Mouse (Mus musculus): ENCODE data around the gene St14. TPM values are rescaled to one million over a fixed set of nuclear protein-coding genes. Genes with fewer than 3 reads are reported as not detected.
A peak's percentile ranks its signal among the peaks of the same experiment; 100 is the strongest.
"Not testable (repeated sequence)": the region's sequence is repeated elsewhere in the genome, so short reads cannot be mapped to it uniquely, and the experiment has no call there.

The St14 gene
- 0.56 and 0.76 TPM in 2 replicates for polyA plus RNA-seq (2012; rRNA removed)

DNA sequence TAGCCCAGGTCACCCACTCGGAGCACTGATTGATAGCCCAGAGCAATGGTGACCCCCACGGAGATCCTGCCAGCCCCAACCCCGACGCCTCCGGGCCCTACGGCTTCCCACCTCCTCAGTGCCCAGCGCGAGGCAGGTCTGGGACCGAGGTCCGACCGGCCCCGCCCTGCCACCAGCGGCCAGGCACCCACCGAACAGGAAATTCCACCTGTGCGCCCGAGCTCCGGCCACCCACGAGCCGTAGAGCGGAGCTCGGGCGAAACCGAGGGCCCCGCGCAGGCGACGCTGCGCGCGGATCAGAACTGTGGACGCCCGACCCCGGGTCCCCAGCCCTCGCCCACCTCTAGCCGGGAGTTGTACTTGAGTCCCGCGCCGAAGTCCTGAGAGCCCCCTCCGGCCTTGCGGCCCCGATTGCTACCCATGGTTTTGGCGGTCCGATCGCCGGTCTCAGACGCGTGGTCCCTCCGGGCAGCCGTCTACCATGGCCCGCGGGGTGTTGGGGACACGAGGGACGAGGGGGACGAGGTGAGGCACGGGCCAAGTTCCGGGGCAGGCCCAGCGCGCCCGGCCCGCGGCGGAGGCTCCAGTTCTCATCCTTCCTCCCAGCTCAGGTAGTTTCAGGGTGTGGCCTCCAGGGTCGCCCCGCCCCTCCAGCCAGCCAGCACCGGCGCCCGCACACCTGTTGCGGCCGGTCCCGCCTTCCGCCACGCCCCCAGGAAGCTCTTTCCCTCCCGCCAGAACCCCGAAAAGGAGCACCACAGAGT is at the start of gene St14:
Gene St14, minus strand, starts transcription at position 649 of the 764 bp plus-strand sequence.
- DNase-seq (ENCODE audit: extremely low spot score in 1 of 2, low spot score in 1 of 2): no peak

GRCm38 (mm10) chr9:31177692-31178091 is 46.0 kb upstream of the St14 start:
- peak in 1 of 2 experiments; percentile 25 for DNase-seq (ENCODE audit: extremely low spot score in 1 of 2, low spot score in 1 of 2)

GRCm38 (mm10) chr9:31176379-31177130 is 44.9 kb upstream of the St14 start:
- DNase-seq (ENCODE audit: extremely low spot score in 1 of 2, low spot score in 1 of 2): peak; percentile 81 to 89

GRCm38 (mm10) chr9:31175978-31176377 is 44.3 kb upstream of the St14 start:
- DNase-seq (ENCODE audit: extremely low spot score in 1 of 2, low spot score in 1 of 2): peak; percentile 17 to 39

DNA sequence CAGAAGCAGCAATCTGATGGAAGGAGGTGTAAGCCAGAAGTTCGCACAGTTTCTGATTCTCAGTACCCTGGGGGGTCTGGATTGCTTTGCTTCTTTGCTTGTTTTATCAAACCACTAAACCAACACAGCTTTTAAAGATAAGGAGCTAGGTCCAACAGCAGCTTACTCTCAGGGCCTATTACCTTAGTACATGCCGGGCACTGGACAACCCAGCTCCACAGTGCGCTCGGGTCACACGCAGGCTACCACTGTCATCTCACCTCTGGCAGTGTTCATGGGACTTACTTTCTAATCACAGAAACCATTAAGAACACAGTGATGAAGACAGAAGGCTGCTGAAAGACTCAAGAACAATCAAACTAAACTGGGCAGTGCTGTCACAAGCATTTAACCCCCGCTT is 43.7 kb upstream of the St14 start:
- DNase-seq (ENCODE audit: extremely low spot score in 1 of 2, low spot score in 1 of 2): no peak

- DNase-seq (ENCODE audit: extremely low spot score in 1 of 2, low spot score in 1 of 2): no peak
Measured at GRCm38 (mm10) chr9:31168356-31169093, 36.9 kb upstream of the St14 start.

GRCm38 (mm10) chr9:31167305-31167704 is 35.7 kb upstream of the St14 start:
- no peak for DNase-seq (ENCODE audit: extremely low spot score in 1 of 2, low spot score in 1 of 2)

DNA sequence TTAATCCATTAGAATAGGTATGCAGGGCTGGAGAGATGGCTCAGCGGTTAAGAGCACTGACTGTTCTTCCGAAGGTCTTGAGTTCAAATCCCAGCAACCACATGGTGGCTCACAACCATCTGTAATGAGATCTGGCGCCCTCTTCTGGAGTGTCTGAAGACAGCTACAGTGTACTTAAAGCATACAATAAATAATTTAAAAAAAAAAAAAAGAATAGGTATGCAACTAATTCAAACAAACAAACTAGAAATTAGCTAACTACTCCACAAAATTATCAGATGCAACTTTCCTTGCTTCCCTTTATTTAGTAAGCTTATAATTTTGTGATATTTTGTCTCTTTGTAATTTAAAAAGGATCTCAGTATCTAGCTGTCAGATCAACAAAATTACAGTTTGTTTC is 33.9 kb upstream of the St14 start:
- DNase-seq (ENCODE audit: extremely low spot score in 1 of 2, low spot score in 1 of 2): not testable (repeated sequence)

GRCm38 (mm10) chr9:31163327-31163726 is 31.7 kb upstream of the St14 start:
- no peak for DNase-seq (ENCODE audit: extremely low spot score in 1 of 2, low spot score in 1 of 2)

DNA sequence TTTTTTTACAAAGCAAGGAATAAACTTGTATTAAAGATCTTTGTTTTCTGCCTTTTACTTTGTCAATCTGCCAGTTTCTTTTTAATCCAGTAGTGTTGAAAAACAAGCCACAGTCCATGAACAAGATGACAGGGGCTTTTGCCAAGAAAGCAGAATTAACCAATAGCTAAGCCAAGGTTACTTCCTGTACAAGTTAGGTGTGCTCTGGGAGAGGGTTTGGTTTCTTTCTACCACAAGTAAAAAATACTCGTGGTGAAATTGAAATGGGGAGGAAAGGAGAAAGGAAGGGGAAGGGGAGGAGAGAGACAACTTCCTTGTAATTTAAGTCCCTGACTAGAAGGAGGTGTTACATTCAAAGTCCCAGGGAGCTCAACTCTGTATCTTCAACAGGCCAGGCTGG is 31.3 kb upstream of the St14 start:
- DNase-seq (ENCODE audit: extremely low spot score in 1 of 2, low spot score in 1 of 2): no peak

DNA sequence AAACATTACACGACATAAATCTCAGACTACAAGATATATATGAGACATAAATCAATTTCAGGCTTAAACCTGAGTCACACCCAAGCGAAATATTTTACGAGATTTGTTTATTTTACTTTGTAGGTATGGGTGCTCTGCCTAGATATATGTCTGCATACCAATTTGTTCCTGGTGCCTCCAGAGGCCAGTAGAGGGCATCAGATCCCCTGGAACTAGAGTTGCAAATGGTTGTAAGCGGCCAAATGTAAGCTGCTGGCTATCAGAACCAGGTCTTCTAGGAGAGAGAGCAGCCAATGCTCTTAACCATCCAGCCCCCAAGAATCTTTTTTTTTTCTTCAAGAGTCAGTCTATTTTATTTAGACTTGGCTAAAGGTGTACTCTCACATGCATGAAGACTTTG is 28.3 kb upstream of the St14 start:
- DNase-seq (ENCODE audit: extremely low spot score in 1 of 2, low spot score in 1 of 2): no peak

DNA sequence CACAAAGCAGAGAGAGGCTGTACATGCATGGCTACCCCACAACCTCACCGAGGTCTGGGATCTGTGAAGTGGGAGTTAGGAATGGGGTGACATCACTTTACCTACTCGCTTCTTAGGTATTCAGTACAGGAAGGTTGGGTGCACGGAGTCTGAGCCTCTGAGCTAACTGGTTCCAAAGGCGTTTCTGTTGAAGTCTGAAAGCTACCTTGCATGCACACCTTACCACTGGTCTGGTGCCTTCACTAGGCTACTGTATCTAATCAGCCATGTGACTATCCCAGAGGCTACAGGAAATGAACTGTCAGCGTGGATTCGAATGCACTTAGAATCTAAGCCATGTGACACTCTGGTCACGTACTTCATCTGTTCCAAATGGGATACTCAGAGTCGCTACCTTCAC is 24.9 kb upstream of the St14 start:
- DNase-seq (ENCODE audit: extremely low spot score in 1 of 2, low spot score in 1 of 2): no peak

GRCm38 (mm10) chr9:31151050-31151449 is 19.4 kb upstream of the St14 start:
- DNase-seq (ENCODE audit: extremely low spot score in 1 of 2, low spot score in 1 of 2): peak in 1 of 2 experiments; percentile 69

GRCm38 (mm10) chr9:31148135-31148534 is 16.5 kb upstream of the St14 start:
- no peak for DNase-seq (ENCODE audit: extremely low spot score in 1 of 2, low spot score in 1 of 2)

- DNase-seq (ENCODE audit: extremely low spot score in 1 of 2, low spot score in 1 of 2): no peak
Measured at GRCm38 (mm10) chr9:31145272-31145925, 13.7 kb upstream of the St14 start.

DNA sequence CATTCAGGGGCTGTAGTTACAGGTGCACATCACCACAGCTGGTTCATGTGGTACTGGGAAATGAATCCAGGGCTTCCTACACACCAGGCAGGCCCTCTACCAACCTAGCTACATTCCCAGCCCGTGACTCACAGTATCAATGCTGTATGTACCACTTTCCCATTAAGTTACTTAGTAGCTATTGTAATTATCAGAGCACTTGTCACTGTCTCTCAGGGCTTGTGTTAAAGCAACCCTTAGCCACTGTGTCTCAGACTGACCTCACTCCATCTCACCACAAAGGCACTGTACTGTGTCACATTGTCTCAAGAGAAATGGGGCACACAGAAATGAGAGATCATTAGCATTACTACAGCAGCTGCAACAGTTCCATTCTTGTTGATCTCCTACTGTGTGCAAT is 11.3 kb upstream of the St14 start:
- no peak for DNase-seq (ENCODE audit: extremely low spot score in 1 of 2, low spot score in 1 of 2)

GRCm38 (mm10) chr9:31133131-31133530 is 1.5 kb upstream of the St14 start:
- no peak for DNase-seq (ENCODE audit: extremely low spot score in 1 of 2, low spot score in 1 of 2)

GRCm38 (mm10) chr9:31130357-31131204 is 1.1 kb downstream of the St14 start:
- no peak for DNase-seq (ENCODE audit: extremely low spot score in 1 of 2, low spot score in 1 of 2)

DNA sequence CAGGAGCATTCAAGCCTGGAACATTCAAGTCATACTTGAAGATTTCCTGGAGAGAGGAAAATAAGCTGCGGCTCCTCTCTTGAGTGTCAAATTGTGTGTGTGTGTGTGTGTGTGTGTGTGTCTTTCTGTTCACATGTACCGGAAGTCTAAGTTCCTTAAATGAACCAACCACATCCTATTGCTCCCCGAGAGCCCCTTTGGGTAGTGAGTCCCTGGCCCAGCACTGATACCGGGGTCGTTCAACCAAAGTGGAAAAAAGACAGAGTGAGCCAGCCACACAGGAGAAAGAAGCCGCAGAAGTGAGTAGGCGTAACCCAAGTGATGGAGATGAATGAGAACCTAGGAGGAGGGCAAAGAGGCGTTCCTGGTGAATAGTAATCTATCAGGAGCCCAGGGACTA is 1.7 kb downstream of the St14 start:
- DNase-seq (ENCODE audit: extremely low spot score in 1 of 2, low spot score in 1 of 2): no peak
